Mouse (Mus musculus) hindlimb bud, embryonic 11.5 days (tissue): Measurements from ENCODE around the gene Ccdc8.
A peak's percentile ranks its signal among the peaks of the same experiment; 100 is the strongest.

Source experiments
- DNase-seq: peaks from one replicate; pipeline ENCODE4 v3.0.0-alpha.2; 2012; ENCODE audit warnings: low read depth, low spot score; ENCODE audit errors: extremely low spot score

The Ccdc8 gene

DNA sequence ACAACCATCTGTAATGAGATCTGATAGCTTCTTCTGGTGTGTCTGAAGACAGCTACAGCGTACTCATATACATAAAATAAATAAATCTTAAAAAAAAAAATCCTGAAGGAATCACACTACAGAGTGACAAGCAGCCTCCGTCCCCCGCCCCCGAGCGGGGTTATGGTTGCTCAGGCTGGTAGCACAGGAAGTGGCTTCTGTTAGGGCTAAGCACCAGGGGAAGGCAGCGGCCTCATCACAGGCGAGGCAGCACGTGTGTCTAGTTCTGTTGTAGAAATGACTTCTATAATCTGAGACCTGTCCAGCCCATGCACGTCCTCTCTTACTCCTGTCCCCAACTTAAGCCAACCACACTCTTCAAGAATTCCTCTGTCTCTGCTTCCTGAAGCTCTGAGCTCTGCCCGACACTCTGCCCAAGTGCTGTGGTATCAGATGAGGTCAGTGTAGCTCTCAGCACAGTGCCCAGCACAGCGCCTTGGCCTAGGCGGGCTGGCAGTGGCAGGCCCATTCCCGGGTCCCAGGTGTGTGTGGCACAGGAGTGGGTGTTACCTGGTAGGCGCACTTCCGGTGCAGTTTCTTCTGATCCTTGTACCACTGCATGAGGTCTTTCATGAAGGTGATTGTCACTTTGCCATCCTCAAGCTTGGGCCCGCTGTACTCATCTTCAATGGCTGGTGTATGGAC is 17.0 kb downstream of the Ccdc8 start:
- no peak for DNase-seq

DNA sequence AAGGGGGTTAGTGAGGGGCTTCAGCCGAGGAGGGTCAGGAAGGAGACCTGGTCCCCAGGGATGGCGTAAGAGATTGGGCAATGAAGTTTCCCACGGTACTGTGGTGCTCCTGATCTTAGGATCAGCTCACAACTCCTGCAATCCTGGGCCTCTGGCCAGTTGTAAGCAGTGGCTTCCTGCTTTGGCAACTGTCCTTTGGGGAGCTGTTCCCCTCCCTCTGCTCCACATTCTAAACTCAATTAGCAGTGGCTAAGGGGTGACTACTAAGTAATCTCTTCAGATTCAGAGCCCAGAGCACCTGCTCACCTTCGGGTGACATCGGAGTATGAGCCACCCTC is 17.5 kb downstream of the Ccdc8 start:
- no peak for DNase-seq

DNA sequence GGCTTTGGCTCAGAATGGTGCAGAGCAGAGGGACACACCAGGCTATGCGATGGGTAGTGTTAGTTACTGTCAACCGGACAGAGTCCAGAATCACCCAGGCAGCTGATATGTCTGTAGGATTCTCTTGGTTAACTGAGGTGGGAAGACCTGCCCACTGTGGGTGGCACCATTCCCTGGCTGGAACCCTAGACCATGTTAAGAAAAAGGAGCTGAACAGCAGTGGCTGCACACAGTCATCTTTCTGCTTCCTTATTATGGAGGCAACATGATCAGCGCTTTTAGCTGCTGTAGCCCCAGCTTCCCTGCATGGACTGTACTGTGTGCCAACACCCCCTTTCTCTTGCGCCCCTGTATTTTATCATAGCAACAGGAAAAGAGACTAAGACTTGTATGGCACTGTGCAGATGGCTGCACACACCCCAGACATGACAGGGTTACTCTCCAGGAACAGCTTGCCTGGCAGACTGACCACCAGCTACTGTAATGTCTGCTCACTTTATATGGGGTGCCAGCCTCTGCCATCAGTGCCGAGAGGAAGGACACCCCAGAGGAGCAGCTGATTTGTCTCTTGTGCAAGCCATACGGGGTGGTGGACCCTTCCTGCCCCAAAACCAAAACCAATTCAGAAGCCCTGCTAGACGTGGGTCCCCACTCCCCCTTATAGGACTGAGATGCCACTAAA is 19.5 kb downstream of the Ccdc8 start:
- DNase-seq: no peak

DNA sequence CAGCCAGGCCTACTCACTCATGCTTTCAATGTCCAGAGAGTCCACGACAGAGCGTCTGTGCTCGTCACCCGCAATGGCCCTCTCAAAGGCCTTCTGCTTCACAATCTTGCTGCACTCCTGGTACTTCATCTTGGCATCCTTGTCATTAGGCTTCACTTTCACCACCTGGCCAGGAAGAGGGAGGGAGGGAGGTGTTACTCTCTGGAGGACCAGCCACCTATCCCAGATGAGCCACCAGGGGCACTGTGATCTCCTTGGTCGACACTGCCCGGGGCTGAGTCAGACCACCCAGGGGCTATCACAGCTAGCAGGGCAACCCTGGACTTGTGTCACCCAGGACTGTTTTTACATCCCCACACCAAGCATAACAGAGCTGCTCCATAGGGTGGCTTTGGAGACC is 22.9 kb downstream of the Ccdc8 start:
- no peak for DNase-seq

DNA sequence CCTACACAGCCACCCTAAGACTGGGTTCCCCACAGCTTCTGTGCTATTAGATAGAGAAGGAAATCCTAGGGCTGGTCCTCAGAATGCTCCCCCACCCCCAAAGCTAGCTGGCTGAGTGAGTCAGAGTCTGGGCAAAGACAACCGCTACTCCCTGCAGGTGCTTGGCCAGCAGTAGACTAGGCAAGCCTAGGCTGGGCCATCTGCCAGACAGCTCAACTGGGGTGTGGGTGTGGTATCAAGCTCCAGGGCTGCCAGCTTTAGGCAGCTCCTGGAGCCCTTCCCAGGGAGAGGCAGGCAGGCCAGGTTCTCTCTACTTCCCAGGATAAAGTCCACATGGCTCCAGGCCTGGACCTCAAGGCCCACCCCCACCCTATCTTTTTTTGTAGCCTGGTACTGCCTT is 24.5 kb downstream of the Ccdc8 start:
- DNase-seq: no peak

DNA sequence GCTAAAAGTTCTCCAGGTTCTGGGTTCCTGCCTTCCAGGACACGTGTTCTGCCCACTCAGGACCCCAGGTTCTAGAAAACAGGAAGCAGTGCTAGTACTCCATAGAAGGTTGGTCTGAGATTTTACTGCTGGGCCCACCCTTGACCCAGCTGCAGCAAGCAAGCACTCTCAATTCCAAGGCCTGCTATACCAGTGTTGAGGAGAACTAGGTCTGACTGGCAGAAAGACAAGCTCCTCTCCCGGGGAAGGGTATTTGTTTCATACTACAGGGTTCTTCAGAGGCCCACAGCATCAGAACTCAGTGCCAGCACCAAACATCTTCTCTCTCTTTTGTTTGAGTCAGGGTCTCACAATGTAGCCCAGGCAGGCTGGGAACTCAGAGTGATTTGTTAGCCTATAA is 25.4 kb downstream of the Ccdc8 start:
- DNase-seq: no peak

DNA sequence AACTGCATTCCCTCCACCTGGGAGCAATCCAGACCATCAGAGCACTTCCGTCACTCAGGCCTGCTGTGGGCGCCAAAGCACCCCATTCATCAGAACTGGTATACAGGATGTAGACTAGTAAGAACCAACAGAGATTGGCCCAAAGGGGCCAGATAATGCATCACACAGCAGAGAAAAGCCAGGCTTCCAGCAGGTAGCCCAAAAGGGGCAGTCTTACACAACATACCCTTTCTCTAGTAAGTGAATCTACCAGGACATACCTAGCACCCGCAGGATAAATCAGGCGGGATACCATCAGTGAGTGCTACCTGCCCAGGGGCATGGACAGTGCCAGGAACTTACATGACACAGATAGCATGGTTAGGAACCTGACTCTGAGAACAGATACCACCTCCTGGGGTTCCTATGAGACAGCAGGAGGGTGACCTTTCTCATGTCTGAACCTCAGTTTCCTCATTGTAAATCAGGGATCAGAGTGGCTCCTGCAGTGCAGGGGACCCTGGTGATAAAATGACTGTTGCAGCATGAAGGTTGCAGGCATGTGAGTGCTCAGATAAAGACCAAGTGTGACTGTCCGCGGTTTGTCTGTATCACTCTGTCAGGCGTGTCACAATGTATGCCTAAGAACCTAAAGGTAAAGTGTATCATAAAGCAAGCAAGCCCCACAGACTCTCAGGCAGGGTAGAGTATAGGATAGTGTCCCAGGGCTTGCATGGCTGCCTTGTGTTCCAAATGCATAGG is 27.1 kb downstream of the Ccdc8 start:
- no peak for DNase-seq

DNA sequence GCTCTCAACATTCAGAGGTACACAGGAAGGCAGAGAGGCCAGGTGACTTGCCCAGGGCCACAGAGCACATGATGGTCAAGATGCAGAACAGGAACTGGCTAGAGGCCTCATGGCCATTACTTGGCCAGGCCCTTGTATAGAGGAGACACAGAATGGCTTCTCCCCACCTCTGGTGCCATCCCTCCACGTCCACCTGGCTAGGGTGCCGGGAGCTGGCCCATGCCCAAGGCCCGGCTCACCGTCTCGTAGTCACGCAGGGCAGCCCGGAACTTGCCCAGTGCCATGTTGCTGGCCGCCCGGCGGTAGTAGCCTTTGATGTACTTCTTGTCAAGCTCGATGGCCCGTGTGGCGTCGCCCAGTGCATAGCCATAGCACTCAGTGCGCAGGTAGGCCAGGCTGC is 29.7 kb downstream of the Ccdc8 start:
- DNase-seq: no peak

DNA sequence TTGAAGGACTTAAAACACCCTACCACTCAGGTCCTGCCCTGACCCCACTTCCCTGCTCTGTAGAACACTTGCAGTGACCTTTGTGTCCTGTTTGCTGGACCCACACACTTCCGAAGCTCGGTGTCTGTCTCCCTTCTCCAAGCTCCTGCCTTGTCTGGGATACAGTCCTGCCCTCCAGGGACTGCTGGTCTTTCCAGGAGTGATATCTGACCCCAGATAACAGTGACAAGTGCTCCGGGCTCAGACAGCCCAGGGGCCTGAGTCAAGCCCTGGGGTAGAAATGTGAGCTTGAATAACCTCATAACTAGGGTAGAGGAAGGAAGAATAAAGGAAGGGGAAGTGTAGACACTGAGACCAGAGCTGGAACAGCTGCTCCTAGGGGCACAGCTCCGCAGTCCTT is 31.2 kb downstream of the Ccdc8 start:
- no peak for DNase-seq

DNA sequence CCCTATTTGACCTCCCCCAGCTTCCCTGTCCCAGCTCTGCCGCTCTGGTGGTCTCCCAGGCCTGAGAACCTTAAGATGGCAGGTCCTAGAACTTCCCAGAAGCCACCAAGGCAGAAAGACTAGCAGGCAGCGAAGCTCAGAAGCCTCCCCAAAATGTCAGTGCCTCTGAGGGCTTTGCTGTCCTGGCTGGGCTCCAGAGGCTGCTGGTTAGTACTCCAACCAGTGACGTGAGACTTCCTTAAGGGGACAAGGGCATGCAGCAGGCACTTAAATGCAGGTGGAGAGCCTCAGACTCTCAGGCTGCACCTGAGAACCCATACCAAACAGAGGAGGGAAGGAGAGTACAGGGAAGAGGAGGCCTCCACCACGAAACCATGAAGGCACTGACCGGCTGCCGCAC is 31.6 kb downstream of the Ccdc8 start:
- no peak for DNase-seq

DNA sequence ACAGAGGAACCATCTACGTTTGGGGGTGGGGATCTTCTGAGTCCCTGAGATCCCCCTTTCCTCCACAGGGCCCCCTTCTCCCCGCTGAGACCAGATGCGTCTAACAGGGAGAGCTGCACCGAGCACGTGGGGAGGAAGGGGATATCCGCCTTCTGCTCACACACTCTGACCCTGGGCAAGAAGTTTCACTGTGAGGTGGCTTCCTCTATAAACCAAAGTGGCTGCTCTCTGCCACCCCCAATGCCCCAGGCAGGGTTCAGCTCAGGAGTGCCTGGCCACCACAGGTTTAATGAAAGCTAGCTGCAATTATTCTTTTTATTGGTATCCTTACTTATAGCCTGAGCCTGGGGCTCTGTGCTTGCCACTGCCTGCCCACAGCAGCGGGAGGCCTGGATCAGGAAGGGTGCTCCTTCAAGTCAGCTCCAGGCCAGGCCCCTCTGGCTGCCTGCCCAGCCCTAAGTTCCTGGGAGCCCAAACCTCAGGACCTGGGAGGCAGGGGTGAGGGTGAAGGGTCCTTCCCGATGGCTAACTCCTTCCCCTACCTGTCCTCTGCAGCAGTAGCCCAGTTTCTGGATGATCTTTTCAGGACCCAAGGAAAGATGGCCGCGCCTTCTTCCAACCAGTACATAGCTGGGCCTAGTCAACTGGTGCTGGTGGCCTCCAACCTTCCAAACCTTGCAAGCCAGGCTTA is 32.5 kb downstream of the Ccdc8 start:
- DNase-seq: no peak

DNA sequence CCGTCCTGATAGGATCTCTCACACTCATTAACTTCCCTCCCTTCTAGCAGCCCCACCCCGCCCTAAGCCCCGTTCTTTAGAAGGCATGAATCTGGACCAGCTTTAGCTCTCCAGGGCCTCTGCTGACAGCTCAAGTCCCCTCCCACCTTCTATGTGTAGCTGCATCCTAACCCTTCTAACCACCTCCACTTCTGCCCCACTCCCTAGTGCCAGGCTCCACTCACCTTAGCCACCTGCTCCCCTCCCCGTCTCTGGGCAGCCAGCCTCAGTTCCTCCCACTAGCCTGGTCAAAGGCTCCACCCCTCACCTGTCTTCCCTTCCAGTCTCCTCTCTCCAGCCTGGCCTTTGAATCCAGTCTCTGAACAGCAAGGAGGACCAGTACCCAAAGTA is 33.0 kb downstream of the Ccdc8 start:
- DNase-seq: no peak

DNA sequence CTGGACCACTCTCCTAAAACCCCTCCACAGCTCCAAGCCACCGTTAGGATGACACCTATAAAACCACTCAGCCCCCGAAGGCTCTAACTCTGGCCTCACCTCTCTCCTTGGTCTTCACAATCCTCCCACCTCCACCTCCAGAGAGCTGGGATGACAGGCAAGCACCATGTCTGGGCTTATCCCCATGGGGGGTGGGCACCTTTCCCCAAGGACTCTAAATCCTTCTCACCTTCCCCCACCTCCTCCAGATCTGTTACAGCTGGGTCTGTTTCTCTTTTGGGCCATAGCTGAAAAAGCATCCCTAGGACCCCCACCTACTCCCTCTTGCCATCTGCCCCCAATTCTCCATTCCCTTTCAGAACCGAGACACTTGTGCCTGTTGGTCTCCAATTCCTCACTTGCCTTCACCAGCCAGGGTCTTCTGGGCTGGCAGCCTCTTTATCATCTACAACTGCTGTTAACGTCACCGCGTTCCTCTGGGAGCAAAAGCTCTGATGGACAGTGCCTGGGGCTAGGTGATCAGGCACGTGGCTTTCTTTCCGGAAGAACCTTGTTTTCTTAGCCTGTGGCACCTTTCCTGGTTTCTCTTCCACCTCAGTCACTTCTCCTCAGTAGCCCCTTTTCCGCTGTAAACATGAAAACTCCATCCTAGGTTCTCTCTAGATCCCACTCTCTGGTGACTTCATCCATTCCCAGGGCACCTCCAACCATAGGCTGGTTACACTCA is 33.6 kb downstream of the Ccdc8 start:
- no peak for DNase-seq

DNA sequence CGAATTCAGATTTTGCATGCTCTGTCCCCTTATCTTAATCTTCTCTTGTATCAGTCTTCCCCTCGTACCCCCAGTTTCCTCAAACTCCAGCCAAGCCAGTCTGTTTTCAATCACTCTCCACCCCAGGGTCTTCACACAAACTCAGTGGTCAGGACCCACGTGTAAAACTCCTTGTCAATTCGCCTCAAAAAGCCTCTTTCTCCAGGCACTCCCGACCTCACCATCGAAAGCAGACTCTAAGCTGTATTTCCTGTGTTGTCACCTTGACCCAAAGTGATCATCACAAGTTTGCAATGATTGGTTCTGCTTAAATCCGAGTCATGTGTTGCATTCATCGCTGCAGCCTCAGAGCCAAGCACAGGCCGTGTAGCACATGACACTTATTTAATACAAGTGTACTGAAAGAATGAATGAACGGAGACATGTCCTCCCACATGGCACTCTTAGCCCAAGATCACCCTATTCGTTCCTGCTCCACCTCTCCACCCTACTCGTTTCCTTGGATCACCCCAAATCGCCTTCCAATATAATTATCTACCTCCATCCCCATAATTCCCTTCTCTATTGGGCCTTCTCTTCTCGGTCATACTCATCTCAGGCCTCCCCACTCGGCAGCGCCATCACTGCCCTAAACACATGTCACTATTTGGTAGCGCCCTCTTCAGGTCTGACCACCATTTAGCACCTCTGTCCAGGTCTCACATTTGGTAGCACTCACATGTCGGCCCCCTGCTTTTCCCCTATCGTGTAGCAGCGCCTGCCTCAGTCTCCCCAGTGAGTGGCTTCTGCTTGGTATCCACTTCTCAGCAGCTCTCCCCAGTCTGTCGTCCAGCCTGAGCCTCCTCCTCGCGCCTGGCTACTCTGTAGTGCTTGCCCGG is 34.4 kb downstream of the Ccdc8 start:
- DNase-seq: peak; percentile 46

DNA sequence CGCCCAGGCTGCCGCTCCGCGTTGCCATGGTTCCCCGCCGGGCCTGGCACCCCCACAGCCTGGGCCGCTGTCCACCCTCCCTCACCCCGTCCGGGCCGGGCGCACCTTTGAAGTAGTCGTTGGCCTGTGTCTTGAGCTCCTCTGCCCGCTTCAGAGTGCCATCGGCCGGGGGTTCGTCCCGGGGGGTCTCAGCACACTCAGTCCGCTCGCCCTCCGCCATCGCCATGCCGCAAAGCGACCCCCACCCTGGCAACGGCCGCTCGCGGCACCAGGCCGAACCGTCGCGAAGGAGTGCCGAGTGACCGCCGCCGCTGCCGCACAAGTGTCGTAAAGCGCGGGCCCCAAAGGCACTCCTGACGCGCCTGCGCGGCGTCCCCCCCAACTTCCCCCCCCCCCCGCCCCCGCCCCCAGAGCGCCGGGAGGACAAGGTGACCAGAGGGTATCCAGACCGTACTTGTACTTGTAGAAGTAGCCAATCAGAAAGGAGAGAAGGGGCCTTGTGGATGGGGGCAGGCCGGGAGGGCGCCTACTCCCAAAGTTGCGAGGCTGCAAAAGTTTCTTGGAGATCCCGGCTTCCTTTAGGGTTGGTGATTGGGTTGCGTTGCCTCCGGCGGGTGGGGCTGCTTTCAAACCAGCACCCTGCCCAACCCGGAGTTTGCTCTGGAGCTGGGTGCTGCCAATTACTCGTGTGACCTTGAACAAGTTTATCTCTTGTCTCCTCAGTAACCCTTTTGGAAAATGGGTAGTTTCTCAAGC is 35.3 kb downstream of the Ccdc8 start, which contains the start of gene Ppp5c:
Gene Ppp5c, minus strand, starts transcription at position 337 of the 756 bp plus-strand sequence.
- peak; percentile 20 for DNase-seq

DNA sequence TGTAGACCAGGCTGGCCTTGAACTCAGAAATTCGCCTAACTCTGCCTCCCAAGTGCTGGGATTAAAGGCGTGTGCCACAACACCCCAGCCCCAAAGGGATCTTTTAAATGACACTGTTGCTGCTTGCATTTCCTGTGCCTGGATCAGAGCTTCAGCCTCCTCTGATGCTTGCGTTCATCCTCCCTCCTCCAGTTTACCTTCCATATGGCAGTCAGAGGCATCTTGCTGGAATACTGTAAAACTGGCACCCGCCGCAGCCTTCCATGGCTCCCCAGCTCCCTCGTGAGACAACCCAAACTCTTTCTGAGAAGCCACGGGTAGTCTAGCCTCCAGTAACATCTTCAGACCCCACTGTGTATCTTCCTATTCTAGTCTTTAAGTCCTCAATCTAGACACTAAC is 36.4 kb downstream of the Ccdc8 start:
- no peak for DNase-seq

DNA sequence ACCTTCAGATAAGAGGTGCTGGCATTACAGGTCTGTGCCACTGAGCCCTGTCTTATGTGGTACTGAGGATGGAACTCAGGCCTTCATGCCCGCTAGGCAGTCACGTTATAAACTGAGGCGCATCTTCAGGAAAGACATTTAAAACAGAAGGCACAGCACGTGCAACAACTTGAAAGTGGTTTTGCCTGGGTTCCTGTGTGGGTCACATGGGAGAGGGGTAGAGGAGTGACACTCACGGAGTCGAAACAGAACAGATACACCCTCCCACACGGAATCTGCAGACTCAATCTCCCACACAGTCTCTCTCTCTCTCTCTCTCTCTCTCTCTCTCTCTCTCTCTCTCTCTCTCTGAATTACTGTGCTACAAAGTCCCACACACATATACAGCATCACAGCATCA is 37.7 kb downstream of the Ccdc8 start:
- DNase-seq: no peak

DNA sequence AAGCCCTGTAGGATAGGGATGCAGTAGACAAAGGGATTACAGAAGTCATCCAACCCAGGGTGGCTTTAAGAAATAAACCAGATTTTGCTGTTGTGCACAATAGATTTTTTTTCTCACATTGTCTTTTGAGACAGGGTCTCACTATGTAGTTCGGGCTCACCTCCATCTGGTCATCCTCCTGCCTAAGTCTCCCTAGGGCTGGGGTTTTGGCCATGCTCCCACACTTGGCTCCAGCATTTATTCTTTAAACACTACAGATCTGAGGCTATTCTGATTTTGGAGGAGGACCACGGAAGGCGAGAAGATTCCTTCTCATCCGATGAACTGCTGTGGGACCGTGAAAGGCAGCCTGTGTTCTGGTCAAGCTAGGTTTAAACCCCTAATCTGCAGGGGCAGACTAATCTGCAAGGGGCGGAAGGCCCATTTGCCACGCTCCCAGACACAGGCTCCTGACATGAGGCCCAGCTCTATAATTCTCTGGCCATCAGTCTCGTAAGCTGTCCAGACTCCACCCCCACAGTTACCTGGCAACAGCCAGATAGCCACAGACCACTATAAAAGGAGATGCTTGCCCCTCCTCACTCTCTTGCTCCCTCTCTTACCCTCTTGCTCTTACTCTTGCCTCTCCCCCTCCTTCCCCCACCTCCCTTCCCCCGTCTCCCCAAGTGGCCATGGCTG is 45.6 kb downstream of the Ccdc8 start:
- DNase-seq: no peak

DNA sequence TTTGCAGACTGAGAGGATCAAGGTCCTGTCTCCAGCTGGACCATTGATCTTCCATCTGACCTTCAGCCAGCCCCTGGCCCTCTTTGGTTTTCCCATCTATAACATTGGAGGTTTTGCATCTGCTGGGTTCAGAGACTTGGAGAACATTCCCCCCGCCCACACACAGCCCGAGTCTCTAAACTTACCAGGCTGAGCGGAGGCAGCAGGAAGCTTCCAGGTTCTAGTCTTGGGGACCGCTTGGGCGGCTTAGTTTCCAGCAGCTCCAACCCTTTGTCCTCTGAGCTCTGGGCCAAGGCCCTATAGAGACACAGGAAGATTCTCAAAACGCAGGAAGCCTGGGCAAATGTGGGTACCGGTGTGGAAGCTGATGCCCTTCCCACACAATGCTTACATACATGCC is 46.9 kb downstream of the Ccdc8 start:
- DNase-seq: no peak
